Mouse (Mus musculus) adrenal gland, postnatal 14 days (tissue): ENCODE measurements at regions not wholly inside any gene's neighbourhood (a gene's known extent, or its start where the extent isn't known, plus 50 kb on each side); places are given as distances from the start of the nearest gene placed in this dataset.

Experiments
- DNase-seq: peaks from one replicate; pipeline ENCODE4 v3.0.0; 2021; ENCODE audit warnings: mixed read lengths

- DNase-seq = no peak
Observed at GRCm38 (mm10) chr2:138123331-138123730, 133.0 kb upstream of the Btbd3 start.

GRCm38 (mm10) chr2:138120868-138121267 is 135.5 kb upstream of the Btbd3 start:
- DNase-seq = no peak

- DNase-seq = no peak
Observed at GRCm38 (mm10) chr2:138120131-138120530, 136.2 kb upstream of the Btbd3 start.

- no peak for DNase-seq
Observed at GRCm38 (mm10) chr2:138099777-138100176, 156.6 kb upstream of the Btbd3 start.

- no peak for DNase-seq
Observed at GRCm38 (mm10) chr2:138085390-138085789, 171.0 kb upstream of the Btbd3 start.

- DNase-seq = no peak
Observed at GRCm38 (mm10) chr2:138084564-138085283, 171.6 kb upstream of the Btbd3 start.

GRCm38 (mm10) chr2:138074020-138074613 is 182.2 kb upstream of the Btbd3 start:
- no peak for DNase-seq

GRCm38 (mm10) chr2:138072165-138072728 is 184.1 kb upstream of the Btbd3 start:
- no peak for DNase-seq

GRCm38 (mm10) chr2:138053081-138053480 is 203.3 kb upstream of the Btbd3 start:
- no peak for DNase-seq

- DNase-seq = no peak
Observed at GRCm38 (mm10) chr2:138048341-138048740, 208.0 kb upstream of the Btbd3 start.

- no peak for DNase-seq
Observed at GRCm38 (mm10) chr2:138047781-138048201, 208.6 kb upstream of the Btbd3 start.

GRCm38 (mm10) chr2:138047361-138047760 is 209.0 kb upstream of the Btbd3 start:
- no peak for DNase-seq

GRCm38 (mm10) chr2:138046918-138047317 is 209.4 kb upstream of the Btbd3 start:
- no peak for DNase-seq

- no peak for DNase-seq
Observed at GRCm38 (mm10) chr2:138045933-138046642, 210.3 kb upstream of the Btbd3 start.

- DNase-seq = peak; percentile 10
Observed at GRCm38 (mm10) chr2:138040706-138041105, 215.7 kb upstream of the Btbd3 start.

GRCm38 (mm10) chr2:138040302-138040701 is 216.1 kb upstream of the Btbd3 start:
- DNase-seq = no peak

- no peak for DNase-seq
Observed at GRCm38 (mm10) chr2:138034123-138034736, 222.1 kb upstream of the Btbd3 start.

GRCm38 (mm10) chr2:138033379-138034122 is 222.8 kb upstream of the Btbd3 start:
- peak; percentile 86 for DNase-seq

- no peak for DNase-seq
Observed at GRCm38 (mm10) chr2:138027411-138027810, 229.0 kb upstream of the Btbd3 start.

GRCm38 (mm10) chr2:138023558-138023957 is 232.8 kb upstream of the Btbd3 start:
- DNase-seq = no peak

GRCm38 (mm10) chr2:137981766-137982165 is 274.6 kb upstream of the Btbd3 start:
- no peak for DNase-seq

- DNase-seq = no peak
Observed at GRCm38 (mm10) chr2:137977767-137978166, 278.6 kb upstream of the Btbd3 start.
